Mouse (Mus musculus) midbrain, embryonic 14.5 days (tissue): ENCODE results near the gene Nkx6-2. TPM values are rescaled to one million over a fixed set of nuclear protein-coding genes. Genes with fewer than 3 reads are reported as not detected.

Source experiments
- ATAC-seq: fragments of 200-750 bp; cut with Nextera tagmentation; 2 replicates; pipeline ENCODE4 v1.8.0; 2017; ENCODE audit warnings: moderate number of reproducible peaks, moderate library complexity; ENCODE audit not compliant: low FRiP score, low TSS enrichment
- DNase-seq: peaks from one replicate; pipeline ENCODE4 v3.0.0-alpha.2; 2015
- H3K27ac ChIP-seq: fragments of 300-500 bp; sonication (generic); replicated peaks from 2 replicates; pipeline ENCODE4 v1.5.1; 2014; ENCODE audit warnings: mild to moderate bottlenecking, low read depth, low read length, moderate library complexity
- H3K27me3 ChIP-seq: fragments of 300-500 bp; sonication (generic); 2 replicates; pipeline ENCODE4 v1.6.1; 2014; ENCODE audit warnings: low read length, control low read depth, mixed read lengths; ENCODE audit not compliant: control insufficient read depth, insufficient read depth
- H3K36me3 ChIP-seq: fragments of 300-500 bp; sonication (generic); 2 replicates; pipeline ENCODE4 v1.6.1; 2014; ENCODE audit warnings: low read length, control low read depth; ENCODE audit not compliant: control insufficient read depth, insufficient read depth
- H3K4me1 ChIP-seq: fragments of 300-500 bp; sonication (generic); 2 replicates; pipeline ENCODE4 v1.6.1; 2014; ENCODE audit warnings: mild to moderate bottlenecking, antibody characterized with exemption, low read length, control low read depth; ENCODE audit not compliant: control insufficient read depth, insufficient read depth
- H3K4me2 ChIP-seq: fragments of 300-500 bp; sonication (generic); 2 replicates; pipeline ENCODE4 v1.6.1; 2014; ENCODE audit warnings: mild to moderate bottlenecking, low read length, moderate library complexity
- H3K4me3 ChIP-seq: fragments of 300-500 bp; sonication (generic); replicated peaks from 2 replicates; pipeline ENCODE4 v1.5.1; 2014; ENCODE audit warnings: low read depth, low read length
- H3K9ac ChIP-seq: fragments of 300-500 bp; sonication (generic); replicated peaks from 2 replicates; pipeline ENCODE4 v1.6.1; 2014; ENCODE audit warnings: mild to moderate bottlenecking, low read length, moderate library complexity
- H3K9me3 ChIP-seq: fragments of 300-500 bp; sonication (generic); 2 replicates; pipeline ENCODE4 v1.6.1; 2016; ENCODE audit warnings: low read length, control low read depth, mixed read lengths; ENCODE audit not compliant: control insufficient read depth
- WGBS: fragments of 180-500 bp; shearing (Covaris S2); extraction: QIAGEN DNeasy Blood & Tissue Kit; methylation state at CpG from one replicate; pipeline ENCODE4 v1.1.7; 2014; 5-methylcytosine and 5-hydroxymethylcytosine counted together
- polyA plus RNA-seq: library from polyadenylated mRNA; unstranded; fragments of >200 nt; fragmentation: Nextera tagmentation; extraction: Ambion mirVana; gene quantifications from 2 replicates; pipeline ENCODE4 v1.2.1, GENCODE M21; 2014

The Nkx6-2 gene
- polyA plus RNA-seq, 1 experiment from 2014 or later = 9.0 TPM

GRCm38 (mm10) chr7:139538541-139538940 lies 44.1 kb downstream of the Nkx6-2 start:
- H3K4me3 ChIP-seq = no peak overlapping the region
- no peak overlapping the region for H3K27ac ChIP-seq
- H3K9ac ChIP-seq = no peak overlapping the region
- H3K4me1 ChIP-seq = no peaks in the 10 kb centered on the region
- H3K9me3 ChIP-seq = no peaks in the 10 kb centered on the region
- H3K4me2 ChIP-seq = no peak overlapping the region
- no peaks in the 10 kb centered on the region for H3K36me3 ChIP-seq
- DNase-seq (no peak), ATAC-seq (no peak)
- 83% methylated on average over 2 of the region's 2 CpGs for WGBS
- H3K27me3 ChIP-seq = peaks cover 86% of the 10 kb centered on the region

GRCm38 (mm10) chr7:139537831-139538230 lies 44.8 kb downstream of the Nkx6-2 start:
- H3K9me3 ChIP-seq = no peaks in the 10 kb centered on the region
- H3K27ac ChIP-seq = no peak overlapping the region
- H3K4me2 ChIP-seq = no peak overlapping the region
- 98% methylated on average over 9 of the region's 9 CpGs for WGBS
- no peaks in the 10 kb centered on the region for H3K36me3 ChIP-seq
- DNase-seq (no peak), ATAC-seq (no peak)
- H3K4me3 ChIP-seq = no peak overlapping the region
- no peak overlapping the region for H3K9ac ChIP-seq
- H3K27me3 ChIP-seq = peaks cover 87% of the 10 kb centered on the region
- no peaks in the 10 kb centered on the region for H3K4me1 ChIP-seq

- no peak overlapping the region for H3K9ac ChIP-seq
- H3K36me3 ChIP-seq = no peaks in the 10 kb centered on the region
- ATAC-seq = no peak
- no peak overlapping the region for H3K27ac ChIP-seq
- peaks cover 89% of the 10 kb centered on the region for H3K27me3 ChIP-seq
- H3K4me1 ChIP-seq = no peaks in the 10 kb centered on the region
- H3K4me3 ChIP-seq = no peak overlapping the region
- no peak overlapping the region for H3K4me2 ChIP-seq
- no peak for DNase-seq
- H3K9me3 ChIP-seq = no peaks in the 10 kb centered on the region
- 95% methylated on average over 2 of the region's 2 CpGs for WGBS
Measured at GRCm38 (mm10) chr7:139536831-139537230, 45.8 kb downstream of the Nkx6-2 start.

GRCm38 (mm10) chr7:139536331-139536730 lies 46.3 kb downstream of the Nkx6-2 start:
- Histone ChIP-seq H3K9me3 (no peaks in the 10 kb centered on the region), H3K27ac (no peak overlapping the region), H3K27me3 (peaks cover 89% of the 10 kb centered on the region), H3K36me3 (no peaks in the 10 kb centered on the region), H3K4me3 (no peak overlapping the region), H3K9ac (no peak overlapping the region), H3K4me1 (peaks cover 3% of the 10 kb centered on the region; the same call in 1 of the 2 replicates), H3K4me2 (no peak overlapping the region)
- ATAC-seq = no peak
- WGBS = 86% methylated on average over 5 of the region's 5 CpGs
- no peak for DNase-seq

- 57% methylated on average over 4 of the region's 4 CpGs for WGBS
- H3K4me1 ChIP-seq = peaks cover 19% of the 10 kb centered on the region; the same call in 1 of the 2 replicates
- peaks cover 79% of the 10 kb centered on the region for H3K27me3 ChIP-seq
- peaks cover 5% of the 10 kb centered on the region; the same call in 1 of the 2 replicates for H3K36me3 ChIP-seq
- H3K9me3 ChIP-seq = no peaks in the 10 kb centered on the region
- H3K9ac ChIP-seq = no peak overlapping the region
- H3K4me2 ChIP-seq = no peak overlapping the region
- H3K4me3 ChIP-seq = no peak overlapping the region
- no peak for DNase-seq
- no peak overlapping the region for H3K27ac ChIP-seq
- ATAC-seq = no peak
Measured at GRCm38 (mm10) chr7:139531428-139531801, 51.2 kb downstream of the Nkx6-2 start.

GRCm38 (mm10) chr7:139530591-139531427 lies 51.8 kb downstream of the Nkx6-2 start:
- no peaks in the 10 kb centered on the region for H3K9me3 ChIP-seq
- DNase-seq (peak; percentile 53), ATAC-seq (no peak)
- no peak overlapping the region for H3K4me2 ChIP-seq
- H3K27ac ChIP-seq = no peak overlapping the region
- peaks cover 7% of the 10 kb centered on the region; the same call in 1 of the 2 replicates for H3K36me3 ChIP-seq
- H3K27me3 ChIP-seq = peaks cover 79% of the 10 kb centered on the region
- H3K4me3 ChIP-seq = no peak overlapping the region
- peaks cover 19% of the 10 kb centered on the region; the same call in 1 of the 2 replicates for H3K4me1 ChIP-seq
- no peak overlapping the region for H3K9ac ChIP-seq
- 27% methylated on average over 16 of the region's 16 CpGs for WGBS

Other genes with a start within 250 kb of the Nkx6-2 start
- gene Inpp5a, start 193.7 kb downstream of the Nkx6-2 start, polyA plus RNA-seq = 21.0 and 23.0 TPM in 2 replicates
- 2.3 and 2.5 TPM in 2 replicates for gene Cfap46, start 101.0 kb upstream of the Nkx6-2 start, polyA plus RNA-seq